ENCODE assay signal across 11 mouse cellular contexts in the genomic region with DNA sequence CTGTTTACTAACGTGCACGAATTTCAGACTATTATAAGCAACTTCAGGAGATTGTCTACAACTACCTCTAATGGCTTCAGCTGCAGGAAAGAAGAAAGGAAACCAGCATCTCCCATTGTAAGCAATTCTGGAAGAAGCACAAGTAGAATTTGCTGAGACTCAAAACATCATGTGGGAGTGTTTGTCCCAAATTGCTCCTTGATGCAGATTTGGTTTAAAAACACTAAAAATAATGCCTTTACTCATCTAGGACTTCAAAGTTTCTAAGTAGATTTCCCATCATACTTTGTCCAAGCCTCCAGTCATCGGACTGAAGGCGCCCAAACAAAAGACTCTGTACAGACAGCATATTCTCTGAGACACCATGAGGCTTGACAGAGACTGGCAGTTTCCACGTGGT. TPM values are rescaled to one million over a fixed set of nuclear protein-coding genes. Genes with fewer than 3 reads are reported as not detected.
"Had no signal": no experiment of that assay in that cellular context is flagged by ENCODE, and none has a peak within 500 bp of the region (broad histone marks: within the 10 kb centered on the region; RNA-seq: fewer than 3 reads in every experiment).

No protein-coding gene starts in this region.

- DNase-seq: retina, postnatal 1 day; right cerebral cortex, postnatal 14 days; right cerebral cortex, postnatal 4 days; spleen, adult 18-20 months; thymus, adult 18-20 months; thymus, adult 2 months; thymus, postnatal 14 days; thymus, postnatal 25 days; thymus, postnatal 36 days; thymus, postnatal 4 days had no signal

RNA-seq across cellular contexts. Expression of a gene that starts 57.9 kb away (rescaled TPM):
- total RNA-seq: neutrophil, adult 5-6 weeks had no signal
